Comparison of ENCODE assay signal across 16 mouse cellular contexts in the genomic region with DNA sequence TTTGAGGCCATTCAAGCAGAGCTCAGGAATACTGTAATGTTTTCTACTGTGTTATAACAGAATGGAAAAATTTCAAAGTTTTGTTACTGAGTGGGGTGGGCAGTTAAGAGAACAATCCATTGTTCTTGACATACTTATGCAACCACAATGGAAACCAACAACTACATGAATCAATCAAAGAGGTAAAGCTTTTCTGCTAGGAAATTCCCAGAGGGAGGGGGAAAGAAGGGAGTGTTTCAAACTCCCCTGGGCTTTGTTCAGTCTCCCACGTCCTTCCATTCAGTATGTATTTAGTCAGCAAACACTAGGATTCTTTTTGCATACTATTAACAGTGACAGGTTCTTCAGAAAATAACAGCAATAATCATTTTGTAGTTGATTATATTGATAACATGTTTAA.
"Had no signal": no experiment of that assay in that cellular context is flagged by ENCODE, and none has a peak within 500 bp of the region (broad histone marks: within the 10 kb centered on the region; RNA-seq: fewer than 3 reads in every experiment).

No protein-coding gene starts in this region.

- H3K4me1 ChIP-seq: neural tube, embryonic 13.5 days; neural tube, embryonic 15.5 days; stomach, embryonic 15.5 days had no signal

- H3K27me3 ChIP-seq: neural tube, embryonic 13.5 days; neural tube, embryonic 15.5 days; stomach, embryonic 15.5 days had no signal

- H3K4me3 ChIP-seq: neural tube, embryonic 13.5 days; neural tube, embryonic 15.5 days; stomach, embryonic 15.5 days had no signal

- H3K36me3 ChIP-seq: neural tube, embryonic 13.5 days; neural tube, embryonic 15.5 days; stomach, embryonic 15.5 days had no signal

- H3K9ac ChIP-seq: neural tube, embryonic 13.5 days; neural tube, embryonic 15.5 days; stomach, embryonic 15.5 days had no signal

- H3K9me3 ChIP-seq: neural tube, embryonic 13.5 days; neural tube, embryonic 15.5 days; stomach, embryonic 15.5 days had no signal

- H3K27ac ChIP-seq: neural tube, embryonic 13.5 days; neural tube, embryonic 15.5 days; stomach, embryonic 15.5 days; stomach, postnatal 0 days had no signal

- DNase-seq: retina, postnatal 1 day; right cerebral cortex, adult 18-20 months; right cerebral cortex, postnatal 14 days; right cerebral cortex, postnatal 25 days; right cerebral cortex, postnatal 4 days; spleen, adult 18-20 months; thymus, adult 18-20 months; thymus, adult 2 months; thymus, postnatal 14 days; thymus, postnatal 25 days; thymus, postnatal 36 days; thymus, postnatal 4 days had no signal

- H3K4me2 ChIP-seq: neural tube, embryonic 13.5 days; neural tube, embryonic 15.5 days; stomach, embryonic 15.5 days had no signal
